Mouse (Mus musculus): ENCODE results near the gene Gsdma3.
"Not testable (repeated sequence)": the region's sequence is repeated elsewhere in the genome, so short reads cannot be mapped to it uniquely, and the experiment has no call there.

Gsdma3 gene

DNA sequence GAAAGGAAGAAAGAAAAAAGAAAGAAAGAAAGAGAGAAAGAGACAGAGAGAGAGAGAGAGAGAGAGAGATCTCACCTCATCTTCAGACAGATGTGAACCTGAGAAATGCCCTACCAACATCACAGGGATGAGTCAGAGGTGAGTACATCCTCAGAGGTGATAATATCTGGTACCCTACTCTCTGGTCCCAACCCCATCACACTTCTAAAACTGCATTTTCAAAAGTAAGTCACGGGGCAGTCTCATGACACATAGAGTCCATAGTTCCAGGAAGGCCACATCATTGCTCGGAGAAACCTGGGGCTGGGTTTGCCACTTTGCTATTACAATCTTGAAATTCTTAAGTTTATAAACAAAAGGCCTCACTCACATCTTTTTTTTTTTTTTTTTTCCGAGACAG lies 30.2 kb upstream of the Gsdma3 start:
- DNase-seq (ENCODE audit: extremely low spot score), result no peak

DNA sequence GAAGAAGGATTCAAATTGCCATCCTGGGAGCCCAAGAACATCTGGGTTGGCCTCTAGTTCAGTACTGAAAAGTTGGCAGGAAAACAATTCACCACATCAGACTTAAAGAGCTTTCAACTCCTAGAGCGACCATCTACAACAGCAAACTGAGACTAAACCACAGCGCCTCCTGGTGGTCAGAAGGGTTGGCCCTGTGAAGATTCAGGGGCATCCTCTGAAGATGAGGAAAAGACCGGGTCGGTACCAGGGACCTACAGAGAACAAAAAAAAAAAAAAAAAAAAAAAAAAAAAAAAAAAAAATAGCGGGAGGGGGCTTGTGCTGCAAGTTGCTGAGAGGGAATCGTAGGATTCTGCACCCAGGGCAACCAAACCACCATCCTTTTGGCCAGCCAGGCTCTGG lies 28.8 kb upstream of the Gsdma3 start:
- peak; percentile 55 for DNase-seq (ENCODE audit: extremely low spot score)

DNA sequence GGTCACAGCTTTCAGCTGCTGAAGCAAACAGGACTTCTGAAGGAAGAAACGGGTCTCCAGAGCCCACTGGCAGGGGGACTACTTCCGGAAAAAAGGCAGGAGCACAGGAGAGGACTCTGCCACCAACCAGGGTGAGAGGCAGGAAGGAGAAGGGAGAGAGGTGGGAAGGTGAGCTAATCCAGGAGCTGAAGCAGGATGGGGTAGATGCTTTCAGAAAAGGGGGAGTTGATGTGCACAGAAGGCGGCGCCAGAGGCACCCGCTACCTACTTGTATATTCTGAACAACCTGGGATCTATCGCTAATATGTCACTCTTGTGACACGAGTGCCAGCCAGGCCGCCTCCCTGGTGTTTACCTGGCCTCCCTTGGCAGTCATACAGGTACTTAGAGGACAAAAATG lies 28.2 kb upstream of the Gsdma3 start, which contains the start of gene Lrrc3c:
TSS of gene Lrrc3c (plus strand) at position 301 of the 400 bp plus-strand sequence.
- DNase-seq (ENCODE audit: extremely low spot score), result no peak

DNA sequence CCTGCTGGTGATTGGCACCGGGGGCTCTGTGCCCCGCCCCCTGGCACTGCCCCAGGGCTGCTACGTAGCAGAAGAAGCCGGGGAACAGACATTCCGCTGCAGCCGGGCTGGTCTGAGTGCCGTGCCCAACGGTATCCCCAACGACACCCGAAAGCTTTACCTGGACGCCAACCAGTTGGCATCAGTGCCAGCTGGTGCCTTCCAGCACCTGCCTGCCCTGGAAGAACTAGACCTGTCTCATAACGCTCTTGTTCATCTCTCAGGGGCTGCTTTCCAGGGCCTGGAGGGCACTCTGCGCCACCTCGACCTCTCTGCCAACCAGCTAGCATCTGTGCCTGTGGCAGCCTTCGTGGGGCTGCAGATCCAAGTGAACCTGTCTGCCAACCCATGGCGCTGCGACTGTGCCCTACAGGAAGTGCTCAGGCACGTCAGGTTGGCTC lies 27.3 kb upstream of the Gsdma3 start:
- no peak for DNase-seq (ENCODE audit: extremely low spot score)

DNA sequence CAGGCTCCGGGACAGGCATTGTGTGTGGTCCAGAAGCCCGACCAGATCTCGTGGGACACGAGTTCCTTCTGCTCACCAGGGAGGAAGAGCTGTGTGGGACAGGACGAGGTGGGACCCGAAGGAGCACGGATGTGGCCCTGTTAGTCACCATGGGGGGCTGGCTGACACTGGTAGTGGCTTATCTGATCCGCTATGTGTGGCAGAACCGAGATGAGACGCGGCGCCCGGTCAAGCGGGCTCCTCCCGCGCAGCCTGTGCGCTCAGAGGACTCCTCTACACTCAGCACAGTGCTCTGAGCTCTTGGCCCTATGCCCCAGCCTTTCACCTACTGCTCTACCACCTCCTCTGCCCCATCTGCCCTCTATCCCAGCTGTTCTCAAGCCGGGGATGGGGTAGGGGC lies 26.9 kb upstream of the Gsdma3 start:
- no peak for DNase-seq (ENCODE audit: extremely low spot score)

DNA sequence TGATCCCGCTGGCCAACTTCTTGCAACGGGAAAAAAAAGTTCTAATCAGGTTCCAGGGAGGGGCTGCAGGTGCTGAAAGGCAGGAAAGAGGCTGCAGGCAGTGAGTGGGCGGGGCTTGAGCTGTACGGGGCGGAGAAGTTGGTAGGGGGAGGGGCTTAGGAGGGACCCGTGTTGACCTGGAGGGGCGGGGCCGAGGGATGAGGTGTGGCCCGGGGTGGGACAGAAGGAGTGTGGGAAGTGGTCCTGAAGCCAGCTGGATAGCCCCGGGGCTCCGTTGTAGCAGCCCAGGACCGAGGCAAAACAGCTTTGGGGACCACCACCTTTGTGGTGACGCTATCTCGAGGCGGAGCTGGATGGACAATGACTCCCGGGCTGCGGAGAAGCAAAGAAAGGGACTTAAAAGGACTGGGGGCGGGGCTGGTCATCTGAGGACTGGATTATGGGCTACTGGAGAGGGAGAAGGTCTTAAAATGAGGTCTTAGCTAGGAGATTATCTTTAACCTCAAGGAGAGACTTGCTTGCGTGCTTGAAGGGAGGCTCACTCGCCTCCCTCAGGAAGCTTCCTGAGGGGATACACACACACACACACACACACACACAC lies 24.0 kb upstream of the Gsdma3 start:
- peak; percentile 85 for DNase-seq (ENCODE audit: extremely low spot score)

DNA sequence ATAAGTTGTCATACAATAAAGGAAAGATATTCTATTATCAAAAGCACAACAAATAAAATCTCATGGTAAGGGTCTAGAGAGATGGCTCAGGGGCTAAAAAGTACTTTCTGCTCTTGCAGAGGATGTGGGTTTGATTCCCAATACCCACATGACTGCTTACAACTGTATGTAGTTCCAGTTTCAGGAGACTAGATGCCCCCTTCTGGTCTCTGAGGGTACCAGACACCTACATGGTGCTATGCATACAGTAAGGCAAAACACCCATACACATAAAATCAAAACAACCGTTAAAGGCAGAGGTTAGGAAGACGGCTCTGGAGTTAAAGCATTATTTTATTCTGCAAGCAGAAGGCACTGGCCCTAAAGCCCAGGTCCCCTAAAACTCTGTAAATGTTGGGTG lies 22.2 kb upstream of the Gsdma3 start:
- no peak for DNase-seq (ENCODE audit: extremely low spot score)

DNA sequence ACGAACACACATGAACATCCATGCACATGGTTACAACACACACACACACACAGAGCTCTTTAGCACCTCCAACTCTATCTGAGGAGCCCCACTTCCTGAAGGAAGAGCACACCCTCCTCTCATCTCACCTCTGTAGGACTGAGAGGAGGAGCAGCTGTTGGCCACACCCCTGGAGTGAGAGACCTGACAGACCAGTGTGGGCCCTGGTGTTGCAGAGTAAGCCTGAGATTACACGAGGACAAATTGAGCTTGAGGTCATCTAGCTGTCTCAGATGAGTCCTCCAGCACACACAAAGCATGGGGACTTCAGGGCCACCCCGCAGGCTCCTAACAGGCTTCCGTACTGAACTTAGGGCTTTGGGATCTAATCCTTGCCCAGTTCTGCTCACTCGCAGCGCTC lies 21.2 kb upstream of the Gsdma3 start:
- DNase-seq (ENCODE audit: extremely low spot score), result not testable (repeated sequence)

DNA sequence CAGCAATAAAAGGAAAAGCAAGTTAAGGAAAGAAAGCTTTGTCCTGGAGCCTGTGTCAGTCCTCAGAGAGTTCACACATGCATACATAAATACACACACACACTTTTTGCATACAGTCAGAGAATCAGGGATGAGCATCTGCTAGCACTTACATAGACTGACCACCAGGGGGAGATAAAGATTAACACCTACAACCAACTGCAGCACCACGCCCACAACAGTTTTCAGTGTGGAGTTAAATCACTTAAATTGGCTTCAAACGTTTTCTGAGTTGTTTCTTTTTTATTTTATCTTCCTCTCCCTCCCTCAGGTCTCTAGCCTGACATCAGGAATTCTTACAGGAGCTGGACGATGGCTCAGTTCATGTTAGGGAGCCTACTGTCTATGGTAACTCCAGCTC lies 19.4 kb upstream of the Gsdma3 start:
- peak; percentile 50 for DNase-seq (ENCODE audit: extremely low spot score)

DNA sequence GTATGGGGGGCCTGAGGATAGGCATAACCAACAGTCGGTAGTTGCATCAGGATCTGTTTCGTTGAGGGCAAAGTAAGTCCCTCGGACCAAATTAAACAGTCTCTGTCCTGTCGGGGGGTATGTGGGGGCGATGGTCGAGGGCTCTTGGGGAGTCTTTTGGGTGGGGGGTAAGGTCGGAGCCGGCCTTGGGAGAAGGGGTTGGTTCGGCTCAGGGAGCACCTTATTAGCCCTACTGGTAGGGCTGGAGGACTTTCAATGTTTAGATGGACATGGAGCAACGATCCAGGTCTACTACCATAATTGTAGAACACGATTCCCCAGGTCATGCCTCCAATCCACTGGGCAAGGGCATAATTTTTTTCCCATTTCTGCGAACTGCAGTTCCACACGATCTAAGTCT lies 5.4 kb upstream of the Gsdma3 start:
- no peak for DNase-seq (ENCODE audit: extremely low spot score)

DNA sequence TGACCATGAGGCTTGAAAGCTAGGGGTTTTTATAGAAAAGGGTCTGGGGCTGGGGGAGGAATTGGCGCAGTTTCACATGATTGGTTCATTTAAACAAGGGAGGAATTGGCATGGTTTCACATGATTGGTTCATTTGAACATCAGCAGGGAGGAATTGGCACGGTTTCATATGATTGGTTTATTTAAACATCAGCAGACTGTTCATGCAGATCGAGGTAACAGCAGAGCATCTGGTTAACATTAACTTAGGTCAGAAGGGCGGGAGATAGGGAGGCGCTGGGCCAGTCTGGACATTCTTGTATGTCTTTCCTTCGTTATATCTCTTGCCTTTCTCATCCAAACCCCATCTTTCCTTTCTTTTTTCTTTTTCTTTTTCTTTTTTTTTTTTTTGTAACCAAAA lies 2.2 kb upstream of the Gsdma3 start:
- not testable (repeated sequence) for DNase-seq (ENCODE audit: extremely low spot score)

DNA sequence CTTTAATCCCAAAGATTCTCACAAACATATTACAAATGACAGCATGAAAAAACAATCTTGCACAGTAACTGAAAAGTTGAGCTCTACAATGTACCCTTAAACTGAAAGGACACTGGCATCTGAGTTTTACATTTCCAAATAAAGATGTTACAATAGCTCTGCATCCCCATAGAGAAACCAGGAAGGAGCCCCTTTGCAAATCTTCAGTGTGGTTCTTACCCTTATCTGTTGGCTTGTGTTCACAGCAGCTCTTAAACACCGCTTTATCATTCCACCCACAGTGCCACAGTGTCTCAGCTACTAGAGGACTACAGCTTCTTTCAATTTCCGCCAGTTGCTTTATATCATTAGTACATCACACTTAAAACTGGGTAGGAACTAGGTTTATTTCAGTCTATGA lies 1.8 kb upstream of the Gsdma3 start:
- DNase-seq (ENCODE audit: extremely low spot score), result not testable (repeated sequence)

DNA sequence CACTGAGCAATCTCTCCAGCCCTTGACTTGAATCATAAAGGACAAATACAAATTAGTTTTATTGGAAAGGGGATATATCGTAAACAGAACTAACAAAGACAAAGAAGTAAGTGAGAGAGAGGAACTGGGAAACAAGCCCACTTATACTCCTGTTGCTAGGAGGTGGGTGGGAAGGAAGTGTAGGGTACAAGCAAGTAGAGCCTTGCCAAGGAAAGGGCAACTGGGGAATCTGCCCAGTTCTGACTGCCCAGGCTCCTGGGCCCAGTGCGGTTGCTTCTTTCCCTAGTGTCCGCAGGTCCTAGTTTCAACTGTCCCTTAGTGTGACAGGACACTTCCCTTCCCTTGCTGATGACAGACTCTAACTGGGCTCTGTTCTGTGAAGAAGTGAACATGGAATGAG lies 2.5 kb downstream of the Gsdma3 start:
- no peak for DNase-seq (ENCODE audit: extremely low spot score)

DNA sequence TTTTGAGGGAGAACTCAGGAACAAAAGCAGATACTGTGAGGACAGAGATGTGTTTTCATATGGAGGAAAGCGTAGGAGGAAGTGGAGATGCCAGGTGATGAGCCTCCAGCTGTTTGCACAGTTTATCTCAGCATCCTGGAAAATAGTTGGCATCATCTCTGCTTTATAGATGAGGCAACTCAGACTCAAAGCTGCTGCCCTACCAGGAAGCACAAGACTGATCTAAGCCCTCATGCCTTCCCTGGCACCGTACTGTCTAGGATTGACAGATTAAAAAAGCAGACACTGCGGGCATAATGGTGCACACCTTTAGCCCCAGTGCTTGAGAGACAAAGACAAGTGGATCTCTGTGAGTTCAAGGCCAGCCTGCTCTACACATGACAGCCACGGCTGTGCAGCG lies 4.5 kb downstream of the Gsdma3 start:
- no peak for DNase-seq (ENCODE audit: extremely low spot score)

DNA sequence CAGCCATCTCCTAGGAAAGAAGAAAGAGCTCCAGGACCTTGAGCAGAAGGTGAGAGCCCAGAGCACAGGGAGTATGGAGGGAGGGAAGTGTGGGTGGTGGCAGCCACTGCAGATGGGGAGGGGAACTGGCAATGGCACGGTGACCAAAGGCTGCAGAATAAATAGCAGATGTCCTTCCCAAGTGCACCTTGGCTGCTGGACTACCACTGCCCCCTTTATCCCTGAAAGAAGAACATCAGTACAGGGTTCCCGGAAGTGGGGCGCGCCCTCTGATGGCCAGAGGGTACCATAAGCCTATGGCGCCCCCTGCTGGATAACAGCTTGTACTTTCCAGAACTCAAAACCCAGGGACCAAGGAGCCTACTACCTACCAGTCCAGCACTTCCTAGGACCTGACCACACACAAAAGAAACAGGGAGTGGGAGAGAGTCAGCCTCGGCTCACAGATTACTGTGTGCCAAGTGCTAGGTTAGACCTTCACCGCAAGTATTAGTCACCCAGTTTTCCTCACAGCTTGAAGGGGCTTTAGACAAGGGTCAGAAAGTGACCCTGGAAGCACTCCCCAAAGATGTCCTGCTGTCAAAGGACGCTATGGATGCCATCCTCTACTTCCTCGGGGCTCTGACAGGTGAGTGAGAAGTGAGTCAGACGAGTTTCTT lies 9.3 kb downstream of the Gsdma3 start:
- peak; percentile 10 for DNase-seq (ENCODE audit: extremely low spot score)

DNA sequence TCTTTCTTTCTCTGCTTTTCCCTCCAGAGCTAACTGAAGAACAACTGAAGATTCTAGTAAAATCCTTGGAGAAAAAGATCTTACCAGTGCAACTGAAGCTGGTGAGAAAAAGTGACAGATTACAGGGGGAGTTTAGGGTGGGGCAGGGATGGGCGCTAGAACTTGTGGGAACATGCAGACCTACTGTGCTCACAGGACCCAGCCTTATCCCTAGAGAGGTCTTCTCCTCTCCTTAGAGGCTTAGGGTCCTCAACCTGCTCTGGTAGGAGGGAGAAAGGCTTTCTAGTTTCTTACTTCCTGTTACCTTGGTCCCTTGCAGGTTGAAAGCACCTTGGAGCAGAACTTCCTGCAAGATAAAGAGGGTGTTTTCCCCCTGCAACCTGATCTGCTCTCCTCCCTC lies 11.3 kb downstream of the Gsdma3 start:
- DNase-seq (ENCODE audit: extremely low spot score), result no peak

DNA sequence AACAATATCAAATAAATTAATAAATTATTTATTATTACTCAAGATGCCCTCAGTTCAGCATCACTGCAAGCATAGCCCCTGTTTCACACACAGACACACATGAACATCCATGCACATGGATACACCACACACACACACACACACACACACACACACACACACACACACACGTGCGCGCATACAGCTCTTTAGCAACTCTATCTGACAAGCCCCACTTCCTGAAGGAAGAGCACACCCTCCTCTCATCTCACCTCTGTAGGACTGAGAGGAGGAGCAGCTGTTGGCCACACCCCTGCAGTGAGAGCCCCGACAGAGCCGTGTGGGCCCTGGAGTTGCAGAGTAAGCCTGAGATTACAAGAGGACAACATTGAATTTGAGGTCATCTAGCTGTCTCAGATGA lies 13.9 kb downstream of the Gsdma3 start:
- no peak for DNase-seq (ENCODE audit: extremely low spot score)

DNA sequence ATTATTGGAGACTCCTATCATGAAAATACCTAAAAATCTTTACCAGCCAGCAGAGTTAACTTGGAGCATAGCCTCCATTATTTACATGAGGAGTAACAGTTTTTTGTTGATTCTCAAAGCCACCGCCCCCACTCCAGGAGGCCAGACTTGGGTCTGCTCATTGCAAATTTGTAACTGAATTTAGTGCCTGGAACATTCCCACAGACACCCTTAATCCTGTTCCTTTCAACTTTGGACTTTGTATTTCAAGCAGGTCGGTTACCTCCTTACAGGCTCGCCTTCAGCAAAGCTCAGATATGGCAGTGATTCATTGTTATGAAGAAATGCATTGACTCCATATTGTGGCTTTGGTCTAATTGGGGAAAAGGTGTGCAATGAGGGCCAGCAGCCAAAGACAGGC lies 18.6 kb downstream of the Gsdma3 start:
- DNase-seq (ENCODE audit: extremely low spot score), result no peak

DNA sequence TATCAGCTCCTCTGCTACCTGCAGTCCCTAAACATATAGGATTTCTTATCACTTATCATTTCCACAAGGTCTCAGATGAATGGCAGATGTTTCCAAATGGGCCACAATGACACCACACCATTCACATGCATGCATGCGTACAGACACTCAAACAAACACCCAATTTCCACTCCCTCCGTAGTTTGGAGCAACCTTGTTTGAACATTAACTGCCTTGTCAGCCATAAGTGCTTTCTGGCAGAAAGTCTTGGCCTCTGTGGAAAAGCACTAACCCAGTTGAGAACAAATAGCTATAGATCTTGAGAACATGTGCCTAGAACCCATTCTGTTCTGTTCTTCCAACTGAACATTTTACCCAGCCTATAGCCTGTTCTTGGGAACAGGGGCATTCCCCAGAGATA lies 19.8 kb downstream of the Gsdma3 start:
- DNase-seq (ENCODE audit: extremely low spot score), result no peak

DNA sequence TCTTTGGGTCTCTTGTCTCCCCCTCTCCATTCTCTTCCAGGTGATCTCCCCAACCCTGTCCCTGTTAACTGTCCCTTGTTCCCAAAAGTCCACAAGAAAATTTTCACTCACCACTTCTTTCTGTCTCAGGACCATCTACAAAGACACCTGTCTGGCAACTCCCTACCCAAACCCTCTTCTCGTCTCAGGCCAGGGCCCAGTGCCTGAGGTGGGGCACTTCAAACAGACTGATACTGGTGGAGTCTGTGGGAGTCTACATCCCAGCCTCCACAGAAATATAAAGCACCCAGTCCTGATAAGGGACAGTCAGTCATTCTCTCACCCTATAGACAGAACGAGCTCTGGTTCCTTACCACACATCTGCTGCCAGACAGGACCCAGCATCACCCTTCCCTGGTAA lies 20.3 kb downstream of the Gsdma3 start, which contains the start of gene Gsdma2:
TSS of gene Gsdma2 (plus strand) at position 301 of the 400 bp plus-strand sequence.
- DNase-seq (ENCODE audit: extremely low spot score), result no peak

DNA sequence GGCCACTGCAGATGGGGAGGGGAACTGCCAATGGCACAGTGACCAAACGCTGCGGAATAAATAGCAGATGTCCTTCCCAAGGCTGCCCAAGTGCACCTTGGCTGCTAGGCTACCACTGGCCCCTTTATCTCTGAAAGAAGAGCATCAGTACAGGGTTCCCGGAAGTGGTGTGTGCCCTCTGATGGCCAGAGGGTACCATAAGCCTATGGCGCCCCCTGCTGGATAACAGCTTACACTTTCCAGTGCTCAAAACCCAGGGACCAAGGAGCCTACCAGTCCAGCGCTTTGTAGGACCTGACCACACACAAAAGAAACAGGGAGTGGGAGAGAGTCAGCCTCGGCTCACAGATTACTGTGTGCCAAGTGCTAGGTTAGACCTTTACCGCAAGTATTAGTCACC lies 28.9 kb downstream of the Gsdma3 start:
- peak; percentile 53 for DNase-seq (ENCODE audit: extremely low spot score)

DNA sequence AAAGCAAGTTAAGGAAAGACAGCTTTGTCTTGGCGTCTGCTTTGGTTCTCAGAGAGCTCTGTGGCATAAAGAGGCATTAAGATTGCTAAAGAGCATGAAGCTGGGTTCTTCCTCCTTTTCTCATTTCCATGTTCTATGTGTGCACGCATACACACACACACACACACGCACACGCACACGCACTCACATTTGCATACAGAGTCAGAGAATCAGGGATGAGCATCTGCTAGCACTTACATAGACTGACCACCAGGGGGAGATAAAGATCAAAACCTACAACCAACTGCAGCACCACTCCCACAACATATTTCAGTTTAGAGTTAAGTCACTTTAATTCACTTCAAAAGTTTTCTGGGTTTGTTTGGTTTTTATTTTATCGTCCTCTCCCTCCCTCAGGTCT lies 34.4 kb downstream of the Gsdma3 start:
- peak; percentile 56 for DNase-seq (ENCODE audit: extremely low spot score)

DNA sequence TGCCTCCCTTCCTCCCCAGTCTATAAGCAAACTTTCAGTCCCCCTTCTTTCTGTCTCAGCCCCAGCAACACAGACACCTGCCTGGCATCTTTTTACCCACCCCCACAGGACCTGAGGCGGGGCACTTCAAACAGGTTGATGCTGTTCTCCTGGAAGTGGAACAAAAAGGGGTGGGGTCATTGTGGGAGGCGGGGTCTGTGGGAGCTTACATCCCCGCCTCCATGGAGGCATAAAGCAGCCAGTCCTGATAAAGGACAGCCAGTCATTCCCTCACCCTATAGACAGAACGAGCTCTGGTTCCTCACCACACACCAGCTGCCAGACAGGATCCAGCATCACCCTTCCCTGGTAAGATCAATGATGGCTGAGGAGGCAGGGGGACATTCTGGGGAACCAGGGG lies 37.9 kb downstream of the Gsdma3 start, which contains the start of gene Gsdma:
TSS of gene Gsdma (plus strand) at position 261 of the 400 bp plus-strand sequence.
- DNase-seq (ENCODE audit: extremely low spot score), result no peak

DNA sequence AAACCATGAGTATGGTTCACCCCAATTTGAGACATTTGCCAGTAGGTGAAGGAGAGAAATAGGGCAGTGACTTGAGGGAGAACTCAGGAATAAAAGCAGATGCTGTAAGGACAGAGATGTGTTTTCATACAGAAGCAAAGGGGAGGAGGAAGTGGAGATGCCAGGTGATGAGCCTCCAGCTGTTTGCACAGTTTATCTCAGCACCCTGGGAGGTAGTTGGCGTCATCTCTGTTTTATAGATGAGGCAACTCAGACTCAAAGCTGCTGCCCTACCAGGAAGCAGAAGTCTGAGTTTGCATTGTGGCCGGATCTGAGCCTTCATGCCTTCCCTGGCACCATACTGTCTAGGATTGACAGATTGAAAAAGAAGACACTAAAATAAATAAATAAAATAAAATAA lies 42.8 kb downstream of the Gsdma3 start:
- DNase-seq (ENCODE audit: extremely low spot score), result no peak
